Mouse (Mus musculus) lung, embryonic 15.5 days (tissue): ENCODE data around the gene Zfp276. TPM values are rescaled to one million over a fixed set of nuclear protein-coding genes. Genes with fewer than 3 reads are reported as not detected.

Experiments used
- ATAC-seq: fragments of 200-750 bp; cut with Nextera tagmentation; 2 replicates; pipeline ENCODE4 v1.8.0; 2017; ENCODE audit warnings: moderate number of reproducible peaks, borderline replicate concordance; ENCODE audit not compliant: low FRiP score, low TSS enrichment; ENCODE audit errors: extremely low read depth
- H3K27ac ChIP-seq: fragments of 300-500 bp; sonication (generic); 2 replicates; pipeline ENCODE4 v1.5.1; 2015; ENCODE audit warnings: moderate library complexity, mild to moderate bottlenecking, inconsistent platforms
- H3K27me3 ChIP-seq: fragments of 300-500 bp; sonication (generic); 2 replicates; pipeline ENCODE4 v1.6.1; 2015; ENCODE audit warnings: inconsistent platforms
- H3K36me3 ChIP-seq: fragments of 300-500 bp; sonication (generic); 2 replicates; pipeline ENCODE4 v1.6.1; 2015; ENCODE audit warnings: inconsistent platforms
- H3K4me1 ChIP-seq: fragments of 300-500 bp; sonication (generic); 2 replicates; pipeline ENCODE4 v1.6.1; 2015; ENCODE audit warnings: inconsistent platforms
- H3K4me2 ChIP-seq: fragments of 300-500 bp; sonication (generic); 2 replicates; pipeline ENCODE4 v1.6.1; 2015; ENCODE audit warnings: inconsistent platforms, mild to moderate bottlenecking, moderate library complexity
- H3K4me3 ChIP-seq: fragments of 300-500 bp; sonication (generic); 2 replicates; pipeline ENCODE4 v1.5.1; 2015; ENCODE audit warnings: mild to moderate bottlenecking, inconsistent platforms
- H3K9ac ChIP-seq: fragments of 300-500 bp; sonication (generic); 2 replicates; pipeline ENCODE4 v1.6.1; 2015; ENCODE audit warnings: inconsistent platforms
- H3K9me3 ChIP-seq: fragments of 300-500 bp; sonication (generic); 2 replicates; pipeline ENCODE4 v1.6.1; 2016; ENCODE audit warnings: inconsistent platforms
- WGBS: fragments of 180-500 bp; shearing (Covaris S2); methylation state at CpG from one replicate; pipeline ENCODE4 v1.1.7; 2015; 5-methylcytosine and 5-hydroxymethylcytosine counted together
- polyA plus RNA-seq: library from polyadenylated mRNA; unstranded; fragments of >200 nt; fragmentation: Nextera tagmentation; extraction: Ambion mirVana; gene quantifications from 2 replicates; pipeline ENCODE4 v1.2.1, GENCODE M21; 2015

The Zfp276 gene
- polyA plus RNA-seq, 1 experiment from 2014 or later = 21.6 TPM

DNA sequence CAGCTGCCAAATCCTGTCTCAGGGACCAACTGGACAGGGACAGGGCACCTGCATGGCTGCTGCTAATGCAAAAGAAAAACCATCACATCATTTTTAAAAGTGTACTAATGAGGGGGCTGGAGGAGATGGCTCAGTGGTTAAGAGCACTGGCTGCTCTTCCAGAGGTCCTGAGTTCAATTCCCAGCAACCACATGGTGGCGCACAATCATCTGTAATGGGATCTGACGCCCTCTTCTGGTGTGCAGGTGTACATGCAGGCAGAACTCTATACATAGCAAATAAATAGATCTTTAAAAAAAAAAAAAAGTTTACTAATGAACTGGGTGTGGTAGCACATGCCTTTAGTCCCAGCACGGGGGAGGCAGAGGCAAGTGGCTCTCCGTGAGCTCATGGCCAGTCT, 54.7 kb downstream of the Zfp276 start:
- no peak overlapping the region for H3K27ac ChIP-seq
- H3K36me3 ChIP-seq = peaks cover 26% of the 10 kb centered on the region
- no peak overlapping the region for H3K9ac ChIP-seq
- H3K4me2 ChIP-seq = no peak overlapping the region
- no peaks in the 10 kb centered on the region for H3K9me3 ChIP-seq
- ATAC-seq = no peak
- 69% methylated on average over 4 of the region's 4 CpGs for WGBS
- H3K4me3 ChIP-seq = no peak overlapping the region
- H3K27me3 ChIP-seq = no peaks in the 10 kb centered on the region
- H3K4me1 ChIP-seq = no peaks in the 10 kb centered on the region

DNA sequence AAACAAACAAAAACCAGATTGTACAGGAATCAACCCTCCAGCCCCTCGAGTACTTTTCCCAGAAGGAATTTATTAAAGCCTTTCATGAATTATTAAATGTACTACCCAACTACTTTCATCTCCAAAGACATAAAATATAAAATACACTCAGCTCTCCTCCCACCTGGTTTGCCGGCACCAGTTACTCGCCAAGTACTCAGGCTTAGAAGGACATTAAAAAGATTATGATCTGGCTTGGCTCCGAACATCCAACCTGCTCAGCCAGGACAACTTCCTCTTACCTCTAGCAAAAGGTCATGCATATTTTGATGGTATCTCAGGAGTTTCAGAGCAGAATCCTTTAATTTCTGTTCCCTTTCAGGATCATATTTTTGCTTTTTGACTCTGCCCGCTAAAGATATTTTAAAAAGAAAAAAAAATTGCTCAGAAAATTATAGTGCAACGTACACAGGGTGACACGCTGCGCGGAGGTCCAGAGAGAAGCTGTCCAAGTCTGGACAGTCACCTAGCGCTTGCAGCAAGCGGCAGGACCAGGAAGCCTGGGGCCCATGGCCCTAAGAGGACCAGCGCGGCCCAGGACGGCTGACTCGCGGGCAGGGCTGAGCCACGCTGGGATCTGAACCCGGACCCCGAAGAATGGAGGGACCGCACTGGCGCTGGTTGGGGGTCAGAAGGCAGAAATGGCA, 63.9 kb downstream of the Zfp276 start:
- peak; percentile 78; the same call in 1 of the 2 replicates for ATAC-seq
- H3K4me1 ChIP-seq = peaks cover 18% of the 10 kb centered on the region
- H3K9me3 ChIP-seq = no peaks in the 10 kb centered on the region
- peak overlapping the region; percentile 82 for H3K4me2 ChIP-seq
- peak overlapping the region; percentile 72 for H3K4me3 ChIP-seq
- H3K36me3 ChIP-seq = no peaks in the 10 kb centered on the region
- peak overlapping the region; percentile 69 for H3K9ac ChIP-seq
- H3K27me3 ChIP-seq = no peaks in the 10 kb centered on the region
- H3K27ac ChIP-seq = peak overlapping the region; percentile 46; the same call in 1 of the 2 replicates
- 3% methylated on average over 21 of the region's 21 CpGs for WGBS

DNA sequence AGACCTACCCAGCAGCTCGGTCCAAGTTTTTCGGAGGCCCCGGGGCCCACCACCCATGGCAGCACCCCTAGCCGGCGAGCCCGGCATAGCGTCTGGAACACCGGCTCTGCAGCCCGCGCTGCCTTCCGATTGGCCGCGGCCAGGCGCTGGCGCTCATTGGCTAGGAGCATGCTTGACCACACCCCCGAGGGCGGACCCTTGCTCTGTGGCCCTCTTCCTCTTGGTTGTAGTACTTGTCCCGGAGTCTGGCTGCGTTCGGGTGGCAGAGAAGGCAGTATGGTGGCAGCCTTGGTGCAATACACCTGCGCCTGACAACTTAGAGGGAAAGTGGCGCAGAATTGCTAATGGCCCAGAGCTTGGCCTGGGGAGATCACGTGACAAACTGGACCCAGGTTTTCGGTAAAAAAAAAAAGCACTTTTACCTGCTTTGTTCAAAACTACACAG, 64.5 kb downstream of the Zfp276 start, which contains the start of gene Fanca:
Fanca (minus strand) TSS at position 110 of the 445 bp plus-strand sequence.
- ATAC-seq = peak; percentile 99
- peak within 1 kb of the TSS; percentile 82 for H3K4me2 ChIP-seq
- no peaks in the 10 kb centered on the region for H3K27me3 ChIP-seq
- H3K4me3 ChIP-seq = peak within 1 kb of the TSS; percentile 72
- H3K9ac ChIP-seq = peak within 1 kb of the TSS; percentile 69
- H3K36me3 ChIP-seq = no peaks in the 10 kb centered on the region
- H3K4me1 ChIP-seq = peaks cover 18% of the 10 kb centered on the region
- WGBS = under 1% methylated on average over 24 of the region's 24 CpGs
- H3K9me3 ChIP-seq = no peaks in the 10 kb centered on the region
- peak within 1 kb of the TSS; percentile 46; the same call in 1 of the 2 replicates for H3K27ac ChIP-seq

Other genes starting within 250 kb of the Zfp276 start
- gene Ankrd11, start 211.9 kb upstream of the Zfp276 start, polyA plus RNA-seq = 56.8 and 59.6 TPM in 2 replicates
- gene Spg7, start 191.3 kb upstream of the Zfp276 start, polyA plus RNA-seq = 45.2 and 46.4 TPM in 2 replicates
- 1,444 and 1,500 TPM in 2 replicates for gene Rpl13, start 151.8 kb upstream of the Zfp276 start, polyA plus RNA-seq
- 0.34 and 0.50 TPM in 2 replicates for gene Cpne7, start 136.8 kb upstream of the Zfp276 start, polyA plus RNA-seq
- 16.8 and 16.9 TPM in 2 replicates for gene Sult5a1, start 95.9 kb upstream of the Zfp276 start, polyA plus RNA-seq
- gene Dpep1, start 68.0 kb upstream of the Zfp276 start, polyA plus RNA-seq = 4.5 and 6.1 TPM in 2 replicates
- gene Chmp1a, start 41.4 kb upstream of the Zfp276 start, polyA plus RNA-seq = 135 and 141 TPM in 2 replicates
- 4.9 and 5.5 TPM in 2 replicates for gene Spata33, start 41.4 kb upstream of the Zfp276 start, polyA plus RNA-seq
- gene Cdk10, start 29.4 kb upstream of the Zfp276 start, polyA plus RNA-seq = 30.0 and 32.1 TPM in 2 replicates
- 4.6 and 4.8 TPM in 2 replicates for gene Spata2l, start 18.0 kb upstream of the Zfp276 start, polyA plus RNA-seq
- gene Vps9d1, start 153 bp downstream of the Zfp276 start, polyA plus RNA-seq = 21.9 and 24.6 TPM in 2 replicates
- gene Fanca, start 64.4 kb downstream of the Zfp276 start, polyA plus RNA-seq = 29.0 and 30.0 TPM in 2 replicates
- 1.3 and 1.4 TPM in 2 replicates for gene Spire2, start 78.5 kb downstream of the Zfp276 start, polyA plus RNA-seq
- 143 and 162 TPM in 2 replicates for gene Tcf25, start 119.6 kb downstream of the Zfp276 start, polyA plus RNA-seq
- gene Mc1r, start 152.9 kb downstream of the Zfp276 start, polyA plus RNA-seq = not detected in 2 replicates
- 4.6 and 11.4 TPM in 2 replicates for gene Tubb3, start 157.2 kb downstream of the Zfp276 start, polyA plus RNA-seq
- 29.7 and 31.1 TPM in 2 replicates for gene Def8, start 169.3 kb downstream of the Zfp276 start, polyA plus RNA-seq
- gene Afg3l1, start 223.7 kb downstream of the Zfp276 start, polyA plus RNA-seq = 48.2 and 50.5 TPM in 2 replicates